Mouse (Mus musculus) thymus, postnatal 4 days (tissue): ENCODE measurements around the gene 6030468B19Rik.
"Not testable (repeated sequence)": the region's sequence is repeated elsewhere in the genome, so short reads cannot be mapped to it uniquely, and the experiment has no call there.

Source experiments
- DNase-seq: peaks from one replicate; pipeline ENCODE4 v3.0.0; 2021

6030468B19Rik gene

GRCm38 (mm10) chr11:117779434-117780198 is 17.8 kb upstream of the 6030468B19Rik start:
- DNase-seq = peak; percentile 75

GRCm38 (mm10) chr11:117780199-117780515 is 17.3 kb upstream of the 6030468B19Rik start:
- DNase-seq = no peak

GRCm38 (mm10) chr11:117780582-117781111 is 16.8 kb upstream of the 6030468B19Rik start:
- peak; percentile 92 for DNase-seq

- DNase-seq = peak; percentile 86
Observed at GRCm38 (mm10) chr11:117781199-117781821, 16.1 kb upstream of the 6030468B19Rik start.

GRCm38 (mm10) chr11:117781993-117782704 is 15.3 kb upstream of the 6030468B19Rik start, which contains the start of the genes Tmc8 and Tmc6:
Gene Tmc8, plus strand, starts transcription at chr11:117782076.
Gene Tmc6, minus strand, starts transcription at chr11:117782198.
- DNase-seq = peak; percentile 91

GRCm38 (mm10) chr11:117782705-117783034 is 14.8 kb upstream of the 6030468B19Rik start:
- DNase-seq = no peak

- DNase-seq = peak; percentile 97
Observed at GRCm38 (mm10) chr11:117783089-117783488, 14.4 kb upstream of the 6030468B19Rik start.

- peak; percentile 67 for DNase-seq
Observed at GRCm38 (mm10) chr11:117783683-117784309, 13.7 kb upstream of the 6030468B19Rik start.

GRCm38 (mm10) chr11:117786294-117786693 is 11.2 kb upstream of the 6030468B19Rik start:
- DNase-seq = peak; percentile 86

GRCm38 (mm10) chr11:117788481-117788880 is 9.0 kb upstream of the 6030468B19Rik start:
- DNase-seq = not testable (repeated sequence)

- DNase-seq = peak; percentile 85
Observed at GRCm38 (mm10) chr11:117790286-117790685, 7.2 kb upstream of the 6030468B19Rik start.

GRCm38 (mm10) chr11:117790703-117791440 is 6.6 kb upstream of the 6030468B19Rik start:
- DNase-seq = peak; percentile 59

GRCm38 (mm10) chr11:117791441-117791761 is 6.1 kb upstream of the 6030468B19Rik start:
- DNase-seq = no peak

GRCm38 (mm10) chr11:117792281-117792888 is 5.1 kb upstream of the 6030468B19Rik start:
- peak; percentile 72 for DNase-seq

GRCm38 (mm10) chr11:117794035-117794551 is 3.4 kb upstream of the 6030468B19Rik start:
- peak; percentile 53 for DNase-seq

- no peak for DNase-seq
Observed at GRCm38 (mm10) chr11:117796954-117797353, 506 bp upstream of the 6030468B19Rik start.

- DNase-seq = peak; percentile 42
Observed at GRCm38 (mm10) chr11:117798160-117798541, 691 bp downstream of the 6030468B19Rik start.

- DNase-seq = no peak
Observed at GRCm38 (mm10) chr11:117799174-117799573, 1.7 kb downstream of the 6030468B19Rik start.

- DNase-seq = no peak
Observed at GRCm38 (mm10) chr11:117800038-117800437, 2.6 kb downstream of the 6030468B19Rik start.

GRCm38 (mm10) chr11:117801650-117802049 is 4.2 kb downstream of the 6030468B19Rik start:
- DNase-seq = no peak

GRCm38 (mm10) chr11:117803166-117803688 is 5.8 kb downstream of the 6030468B19Rik start:
- no peak for DNase-seq
